Mouse (Mus musculus): ENCODE data around the gene Lgals4.

Lgals4 gene

GRCm38 (mm10) chr7:28881199-28881598 is 47.5 kb downstream of the Lgals4 start, which contains the start of gene Capn12:
Gene Capn12 (plus strand): TSS chr7:28881422.
- in situ Hi-C loops (cut with MboI; ENCODE audit: unreplicated experiment in 2 of 2), result loop anchor here in 1 of 2 experiments (25.0 kb wide), 1 partner anchor 269 kb away; no protein-coding TSS in a partner anchor

DNA sequence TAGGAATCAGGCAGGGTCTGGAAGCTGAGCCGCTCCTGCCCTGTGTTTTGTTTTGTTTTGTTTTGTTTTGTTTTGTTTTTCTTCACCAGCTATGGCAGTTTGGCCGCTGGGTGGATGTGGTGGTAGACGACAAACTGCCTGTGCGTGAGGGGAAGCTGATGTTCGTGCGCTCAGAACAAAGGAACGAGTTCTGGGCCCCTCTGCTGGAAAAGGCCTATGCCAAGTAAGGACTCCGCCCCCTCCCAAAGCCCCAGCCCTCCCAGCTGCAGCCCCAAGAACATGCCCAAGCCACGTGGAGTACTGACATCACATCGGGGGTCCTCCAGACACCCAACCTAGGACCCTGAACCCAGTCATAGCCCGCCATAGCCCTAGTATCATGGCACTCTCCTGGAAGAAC is 49.4 kb downstream of the Lgals4 start:
- in situ Hi-C loops (cut with MboI; ENCODE audit: unreplicated experiment in 2 of 2), result loop anchor here in 1 of 2 experiments (25.0 kb wide), 1 partner anchor 271 kb away; no protein-coding TSS in a partner anchor

GRCm38 (mm10) chr7:28883704-28884103 is 50.0 kb downstream of the Lgals4 start:
- in situ Hi-C loops (cut with MboI; ENCODE audit: unreplicated experiment in 2 of 2), result loop anchor here in 1 of 2 experiments (25.0 kb wide), 1 partner anchor 271 kb away; no protein-coding TSS in a partner anchor

DNA sequence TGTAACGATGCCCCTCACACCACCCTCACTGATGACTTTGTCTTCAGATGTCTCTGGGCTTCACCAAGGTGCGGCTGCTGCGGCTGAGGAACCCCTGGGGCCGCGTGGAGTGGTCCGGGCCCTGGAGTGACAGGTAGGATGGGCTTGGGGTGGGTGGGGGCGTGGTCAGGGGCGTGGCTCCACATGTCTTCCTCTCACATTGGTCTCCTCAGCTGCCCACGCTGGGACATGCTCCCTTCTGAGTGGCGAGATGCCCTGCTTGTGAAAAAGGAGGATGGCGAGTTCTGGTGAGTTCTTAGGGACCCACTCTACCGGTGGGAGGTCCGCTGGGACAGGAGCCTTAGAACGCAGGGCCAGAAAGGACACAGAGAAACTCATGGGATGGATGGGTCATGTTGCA is 52.8 kb downstream of the Lgals4 start:
- in situ Hi-C loops (cut with MboI; ENCODE audit: unreplicated experiment in 2 of 2), result loop anchor here in 1 of 2 experiments (25.0 kb wide), 1 partner anchor 274 kb away; no protein-coding TSS in a partner anchor

GRCm38 (mm10) chr7:28888701-28889161 is 55.1 kb downstream of the Lgals4 start:
- in situ Hi-C loops (cut with MboI; ENCODE audit: unreplicated experiment in 2 of 2), result loop anchor here in 1 of 2 experiments (25.0 kb wide), 1 partner anchor 276 kb away; no protein-coding TSS in a partner anchor

Measured in v-Abl transformed pro-B cells (cell line).